Mouse (Mus musculus): ENCODE results near the gene Slc5a1. TPM values are rescaled to one million over a fixed set of nuclear protein-coding genes. Genes with fewer than 3 reads are reported as not detected.
A peak's percentile ranks its signal among the peaks of the same experiment; 100 is the strongest.

Slc5a1 gene
- polyA plus RNA-seq, 1 experiment from 2014 or later = 0.04 TPM

DNA sequence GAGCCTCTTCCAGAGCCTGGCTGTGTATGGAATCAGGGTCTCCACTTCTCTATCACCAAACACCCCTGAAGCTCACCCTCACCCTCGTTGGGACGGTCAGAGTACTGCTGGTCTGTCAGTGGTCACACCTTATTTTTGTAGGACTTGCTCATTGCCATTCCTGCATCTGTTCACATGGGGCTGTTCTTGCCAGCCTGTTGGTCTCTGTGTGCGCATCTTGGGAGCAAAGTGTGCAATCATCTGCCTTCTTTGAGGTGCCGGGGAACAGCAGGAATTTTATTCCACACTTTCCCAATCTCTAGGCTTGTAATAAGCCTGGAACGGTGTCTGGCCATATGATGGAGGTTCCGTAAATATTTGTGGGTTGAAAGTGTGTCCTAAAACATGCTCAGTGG lies 99.1 kb downstream of the Slc5a1 start:
- ATAC-seq (ENCODE audit: low FRiP score) (no peak), DNase-seq (ENCODE audit: low spot score) (no peak)
- 80% methylated on average over 6 of the region's 6 CpGs for WGBS
- no peaks in the 10 kb centered on the region for H3K4me1 ChIP-seq (replicated peaks; ENCODE audit: control insufficient read depth, insufficient read depth, low read length)
- H3K36me3 ChIP-seq (replicated peaks; ENCODE audit: control insufficient read depth, insufficient read depth) = no peaks in the 10 kb centered on the region
- no peak overlapping the region for H3K27ac ChIP-seq
- no peaks in the 10 kb centered on the region for H3K9me3 ChIP-seq (ENCODE audit: control insufficient read depth, low read length)
- no peak overlapping the region for H3K4me3 ChIP-seq (replicated peaks; ENCODE audit: low read length)
- H3K4me2 ChIP-seq (replicated peaks) = no peak overlapping the region
- no peak overlapping the region for H3K9ac ChIP-seq
- no peaks in the 10 kb centered on the region for H3K27me3 ChIP-seq (ENCODE audit: control insufficient read depth, insufficient read depth, low read length)

DNA sequence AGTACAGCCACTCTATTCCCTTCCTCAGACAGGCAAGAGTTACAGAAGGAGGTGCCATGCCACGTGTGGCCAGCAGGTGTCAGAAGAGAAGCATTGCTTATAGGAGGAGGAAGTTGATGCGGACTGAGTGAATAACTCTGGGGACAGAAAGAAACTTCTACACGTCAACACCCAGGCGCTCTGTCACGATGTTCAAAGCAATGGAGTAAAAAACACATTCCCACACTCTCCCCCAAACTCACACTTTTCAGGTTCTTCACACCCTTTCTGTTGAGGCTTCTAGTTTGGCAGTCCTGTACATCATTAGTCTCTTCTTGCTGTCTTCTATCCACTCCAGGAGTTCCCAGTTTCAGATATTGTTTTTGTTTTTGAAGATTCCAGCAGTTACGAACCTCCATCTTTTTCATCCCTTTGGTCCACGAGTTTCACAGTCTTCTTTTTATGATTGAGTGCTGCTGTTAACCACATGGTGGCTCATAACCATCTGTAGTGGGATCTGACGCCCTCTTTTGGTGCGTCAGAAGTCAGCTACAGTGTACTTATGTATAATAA lies 99.7 kb downstream of the Slc5a1 start:
- peak; percentile 93 for DNase-seq (ENCODE audit: low spot score)
- Histone ChIP-seq H3K4me3 (replicated peaks; ENCODE audit: low read length) (no peak overlapping the region), H3K9ac (no peak overlapping the region), H3K4me2 (replicated peaks) (peak overlapping the region; percentile 35), H3K27ac (no peak overlapping the region), H3K4me1 (replicated peaks; ENCODE audit: control insufficient read depth, insufficient read depth, low read length) (no peaks in the 10 kb centered on the region), H3K9me3 (ENCODE audit: control insufficient read depth, low read length) (no peaks in the 10 kb centered on the region), H3K27me3 (ENCODE audit: control insufficient read depth, insufficient read depth, low read length) (no peaks in the 10 kb centered on the region), H3K36me3 (replicated peaks; ENCODE audit: control insufficient read depth, insufficient read depth) (no peaks in the 10 kb centered on the region)
- WGBS = 19% methylated on average over 9 of the region's 9 CpGs
- ATAC-seq (ENCODE audit: low FRiP score) = peak; percentile 66; the same call in 1 of the 2 replicates

DNA sequence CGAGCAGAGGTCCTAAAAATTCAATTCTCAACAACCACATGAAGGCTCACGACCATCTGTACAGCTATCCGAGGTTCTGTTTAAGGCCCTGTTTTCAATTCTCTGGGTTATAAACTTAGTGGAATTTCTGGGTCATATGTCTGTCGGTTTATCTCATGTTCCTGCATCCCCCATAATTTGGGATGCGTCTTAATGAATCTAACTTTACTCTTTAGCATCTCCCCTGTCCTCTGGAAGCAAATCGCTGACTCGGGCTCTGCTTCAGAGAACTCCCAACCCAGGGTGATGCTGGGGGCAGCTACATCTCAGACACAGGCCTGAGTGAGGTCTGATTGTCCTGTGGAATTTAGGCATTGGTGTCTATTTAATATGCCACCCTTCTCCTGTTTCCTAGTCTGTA lies 100.3 kb downstream of the Slc5a1 start:
- Histone ChIP-seq H3K9ac (no peak overlapping the region), H3K4me3 (replicated peaks; ENCODE audit: low read length) (no peak overlapping the region), H3K9me3 (ENCODE audit: control insufficient read depth, low read length) (no peaks in the 10 kb centered on the region), H3K4me1 (replicated peaks; ENCODE audit: control insufficient read depth, insufficient read depth, low read length) (no peaks in the 10 kb centered on the region), H3K36me3 (replicated peaks; ENCODE audit: control insufficient read depth, insufficient read depth) (no peaks in the 10 kb centered on the region), H3K4me2 (replicated peaks) (no peak overlapping the region), H3K27ac (no peak overlapping the region), H3K27me3 (ENCODE audit: control insufficient read depth, insufficient read depth, low read length) (no peaks in the 10 kb centered on the region)
- ATAC-seq (ENCODE audit: low FRiP score) = no peak
- DNase-seq (ENCODE audit: low spot score) = no peak
- WGBS = 82% methylated on average over 7 of the region's 7 CpGs

- ATAC-seq (ENCODE audit: low FRiP score) = no peak
- Histone ChIP-seq H3K9me3 (ENCODE audit: control insufficient read depth, low read length) (no peaks in the 10 kb centered on the region), H3K9ac (no peak overlapping the region), H3K4me3 (replicated peaks; ENCODE audit: low read length) (no peak overlapping the region), H3K36me3 (replicated peaks; ENCODE audit: control insufficient read depth, insufficient read depth) (no peaks in the 10 kb centered on the region), H3K4me1 (replicated peaks; ENCODE audit: control insufficient read depth, insufficient read depth, low read length) (no peaks in the 10 kb centered on the region), H3K4me2 (replicated peaks) (no peak overlapping the region), H3K27ac (no peak overlapping the region), H3K27me3 (ENCODE audit: control insufficient read depth, insufficient read depth, low read length) (no peaks in the 10 kb centered on the region)
- no peak for DNase-seq (ENCODE audit: low spot score)
- WGBS = 92% methylated on average over 7 of the region's 7 CpGs
These were observed 102.3 kb downstream of the Slc5a1 start for GRCm38 (mm10) chr5:33206328-33206727.

- no peak overlapping the region for H3K4me3 ChIP-seq (replicated peaks; ENCODE audit: low read length)
- H3K9me3 ChIP-seq (ENCODE audit: control insufficient read depth, low read length) = no peaks in the 10 kb centered on the region
- no peaks in the 10 kb centered on the region for H3K4me1 ChIP-seq (replicated peaks; ENCODE audit: control insufficient read depth, insufficient read depth, low read length)
- H3K36me3 ChIP-seq (replicated peaks; ENCODE audit: control insufficient read depth, insufficient read depth) = no peaks in the 10 kb centered on the region
- no peak for ATAC-seq (ENCODE audit: low FRiP score)
- H3K27ac ChIP-seq = no peak overlapping the region
- no peak for DNase-seq (ENCODE audit: low spot score)
- H3K9ac ChIP-seq = no peak overlapping the region
- no peak overlapping the region for H3K4me2 ChIP-seq (replicated peaks)
- 62% methylated on average over 9 of the region's 9 CpGs for WGBS
- H3K27me3 ChIP-seq (ENCODE audit: control insufficient read depth, insufficient read depth, low read length) = no peaks in the 10 kb centered on the region
These were observed 103.1 kb downstream of the Slc5a1 start for GRCm38 (mm10) chr5:33207136-33207535.

DNA sequence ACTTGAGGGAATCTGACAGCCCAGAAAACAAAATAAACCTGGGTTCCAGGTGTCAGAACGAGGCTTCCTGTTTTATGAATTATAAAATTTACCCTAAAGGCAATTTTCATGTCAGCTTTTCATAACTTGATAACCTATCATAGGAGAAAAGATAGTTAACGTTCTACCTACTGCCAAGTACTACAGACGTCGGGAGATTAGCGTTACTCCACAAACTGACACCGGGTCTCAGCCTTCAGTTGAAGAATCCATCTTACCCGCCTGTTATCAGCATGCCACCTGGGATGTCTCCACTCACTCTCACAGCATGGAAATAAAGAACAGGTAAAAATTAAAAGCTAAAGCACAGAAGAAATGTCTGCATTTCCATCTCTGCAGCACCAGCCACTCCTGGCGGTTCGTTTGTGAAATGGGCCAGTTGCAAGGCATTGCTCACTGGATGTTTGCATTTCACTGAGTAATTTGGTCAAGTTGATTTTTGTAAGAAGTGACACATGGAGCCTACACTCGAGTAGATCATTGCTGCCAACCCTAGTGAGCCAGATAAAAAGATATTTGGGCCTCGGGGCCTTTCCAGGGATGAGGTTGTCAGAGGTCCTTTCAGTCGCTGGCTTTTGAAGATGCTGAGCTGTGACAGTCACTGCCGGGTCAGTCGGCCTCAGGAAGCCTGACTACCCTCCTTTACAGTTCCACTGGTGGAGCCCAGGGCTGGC lies 104.7 kb downstream of the Slc5a1 start:
- no peaks in the 10 kb centered on the region for H3K36me3 ChIP-seq (replicated peaks; ENCODE audit: control insufficient read depth, insufficient read depth)
- no peak overlapping the region for H3K9ac ChIP-seq
- ATAC-seq (ENCODE audit: low FRiP score) (no peak), DNase-seq (ENCODE audit: low spot score) (no peak)
- H3K27me3 ChIP-seq (ENCODE audit: control insufficient read depth, insufficient read depth, low read length) = no peaks in the 10 kb centered on the region
- no peak overlapping the region for H3K27ac ChIP-seq
- H3K9me3 ChIP-seq (ENCODE audit: control insufficient read depth, low read length) = no peaks in the 10 kb centered on the region
- 81% methylated on average over 14 of the region's 14 CpGs for WGBS
- H3K4me1 ChIP-seq (replicated peaks; ENCODE audit: control insufficient read depth, insufficient read depth, low read length) = no peaks in the 10 kb centered on the region
- H3K4me3 ChIP-seq (replicated peaks; ENCODE audit: low read length) = no peak overlapping the region
- H3K4me2 ChIP-seq (replicated peaks) = no peak overlapping the region

DNA sequence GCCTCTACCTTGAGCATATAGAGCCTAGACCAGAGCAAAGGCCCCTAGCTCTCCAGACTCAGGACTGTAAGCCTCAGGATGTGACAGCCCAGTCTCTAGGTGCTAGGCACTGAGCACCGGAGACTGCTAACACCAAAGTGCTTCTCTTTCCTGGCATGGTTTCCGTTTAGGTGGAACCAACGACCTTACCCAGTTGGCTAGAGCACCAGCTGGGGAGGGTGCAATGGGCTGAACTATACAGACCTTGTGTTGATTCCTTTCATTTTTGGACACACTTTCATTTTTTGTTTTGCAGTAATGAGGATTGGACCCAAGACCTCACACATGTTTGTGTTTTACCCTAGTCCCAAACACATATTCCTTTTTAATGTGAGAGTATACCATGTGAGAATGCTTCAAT lies 106.5 kb downstream of the Slc5a1 start:
- WGBS = 86% methylated on average over 3 of the region's 3 CpGs
- Histone ChIP-seq H3K27me3 (ENCODE audit: control insufficient read depth, insufficient read depth, low read length) (no peaks in the 10 kb centered on the region), H3K36me3 (replicated peaks; ENCODE audit: control insufficient read depth, insufficient read depth) (no peaks in the 10 kb centered on the region), H3K9me3 (ENCODE audit: control insufficient read depth, low read length) (no peaks in the 10 kb centered on the region), H3K27ac (no peak overlapping the region), H3K4me2 (replicated peaks) (no peak overlapping the region), H3K4me1 (replicated peaks; ENCODE audit: control insufficient read depth, insufficient read depth, low read length) (no peaks in the 10 kb centered on the region), H3K9ac (no peak overlapping the region), H3K4me3 (replicated peaks; ENCODE audit: low read length) (no peak overlapping the region)
- DNase-seq (ENCODE audit: low spot score) = no peak
- no peak for ATAC-seq (ENCODE audit: low FRiP score)

- Histone ChIP-seq H3K27me3 (ENCODE audit: control insufficient read depth, insufficient read depth, low read length) (no peaks in the 10 kb centered on the region), H3K9me3 (ENCODE audit: control insufficient read depth, low read length) (no peaks in the 10 kb centered on the region), H3K4me1 (replicated peaks; ENCODE audit: control insufficient read depth, insufficient read depth, low read length) (no peaks in the 10 kb centered on the region), H3K4me2 (replicated peaks) (no peak overlapping the region), H3K4me3 (replicated peaks; ENCODE audit: low read length) (no peak overlapping the region), H3K9ac (no peak overlapping the region), H3K36me3 (replicated peaks; ENCODE audit: control insufficient read depth, insufficient read depth) (no peaks in the 10 kb centered on the region), H3K27ac (no peak overlapping the region)
- WGBS = 85% methylated on average over 5 of the region's 5 CpGs
- DNase-seq (ENCODE audit: low spot score) = no peak
- ATAC-seq (ENCODE audit: low FRiP score) = no peak
These were observed 107.2 kb downstream of the Slc5a1 start for GRCm38 (mm10) chr5:33211254-33211653.

Data from hindbrain, embryonic 14.5 days (tissue).